Mouse (Mus musculus): ENCODE results near the gene Gtf2a2. TPM values are rescaled to one million over a fixed set of nuclear protein-coding genes. Genes with fewer than 3 reads are reported as not detected.

Gene Gtf2a2
- polyA plus RNA-seq, 2 experiments from 2014 or later: 135 to 193 TPM

DNA sequence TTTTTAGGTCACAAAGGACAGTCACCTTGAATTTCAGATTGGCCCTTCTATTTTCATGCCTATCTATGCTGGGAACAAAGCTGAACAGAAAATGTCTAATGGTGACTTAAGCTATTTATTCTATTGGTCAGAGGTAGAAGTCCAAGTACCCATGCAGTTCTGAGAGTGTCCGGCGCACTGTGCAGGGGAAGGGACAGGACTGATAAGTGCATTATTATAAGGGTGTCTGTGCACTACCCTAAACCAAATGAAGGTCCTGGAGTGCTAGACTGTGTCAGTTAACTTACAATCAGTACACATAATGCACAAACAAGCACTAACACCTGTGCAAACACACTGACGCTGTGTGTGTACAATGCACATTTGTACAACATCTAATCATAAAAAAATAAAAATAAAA is 55.1 kb downstream of the Gtf2a2 start:
- ATAC-seq: no peak

- no peak for ATAC-seq
Observed at GRCm38 (mm10) chr9:70069961-70070435, 57.6 kb downstream of the Gtf2a2 start.

- no peak for ATAC-seq
Observed at GRCm38 (mm10) chr9:70072387-70072786, 60.0 kb downstream of the Gtf2a2 start.

Other genes starting within 250 kb of the Gtf2a2 start
- gene Bnip2, start 23.1 kb upstream of the Gtf2a2 start, polyA plus RNA-seq (2017; shearing (Covaris generic)): 10 to 100 TPM; 36.3 to 37.1 TPM
- gene Gcnt3, start 25.5 kb downstream of the Gtf2a2 start, polyA plus RNA-seq (2017; shearing (Covaris generic)): not detected
- gene Fam81a, start 130.0 kb downstream of the Gtf2a2 start, polyA plus RNA-seq (2017; shearing (Covaris generic)): 1 to 10 TPM; 1.3 to 1.5 TPM
- gene Myo1e, start 194.8 kb downstream of the Gtf2a2 start, polyA plus RNA-seq (2017; shearing (Covaris generic)): 10 to 100 TPM; 32.1 to 54.1 TPM

All from CD4-positive, CD25-positive, alpha-beta regulatory T cell, adult 4 months (primary cell).